Mouse (Mus musculus): ENCODE measurements around the gene Dnal1. TPM values are rescaled to one million over a fixed set of nuclear protein-coding genes. Genes with fewer than 3 reads are reported as not detected.

Gene Dnal1
- polyA plus RNA-seq, 1 experiment from 2014 or later, result 2.8 TPM

GRCm38 (mm10) chr12:84110814-84111213 is 3.4 kb upstream of the Dnal1 start:
- no peak overlapping the region for H3K4me3 ChIP-seq (replicated peaks; ENCODE audit: low read length)
- H3K4me1 ChIP-seq (ENCODE audit: control insufficient read depth, insufficient read depth, low read length), result peaks cover 5% of the 10 kb centered on the region; the same call in 1 of the 2 replicates
- no peaks in the 10 kb centered on the region for H3K9me3 ChIP-seq (replicated peaks; ENCODE audit: control insufficient read depth, low read length)
- no peaks in the 10 kb centered on the region for H3K36me3 ChIP-seq (ENCODE audit: control insufficient read depth, insufficient read depth, low read length)
- ATAC-seq (ENCODE audit: insufficient read depth, low FRiP score), result no peak
- no peak overlapping the region for H3K4me2 ChIP-seq (ENCODE audit: low read depth, low read length)
- no peak overlapping the region for H3K27ac ChIP-seq (ENCODE audit: low read length)
- H3K27me3 ChIP-seq (ENCODE audit: control insufficient read depth, insufficient read depth, low read length), result no peaks in the 10 kb centered on the region
- no peak overlapping the region for H3K9ac ChIP-seq (ENCODE audit: low read length)
- 87% methylated on average over 4 of the region's 4 CpGs for WGBS

GRCm38 (mm10) chr12:84113676-84114075 is 490 bp upstream of the Dnal1 start:
- no peaks in the 10 kb centered on the region for H3K27me3 ChIP-seq (ENCODE audit: control insufficient read depth, insufficient read depth, low read length)
- H3K27ac ChIP-seq (ENCODE audit: low read length), result no peak overlapping the region
- H3K4me1 ChIP-seq (ENCODE audit: control insufficient read depth, insufficient read depth, low read length), result peaks cover 5% of the 10 kb centered on the region; the same call in 1 of the 2 replicates
- 35% methylated on average over 6 of the region's 6 CpGs for WGBS
- ATAC-seq (ENCODE audit: insufficient read depth, low FRiP score), result no peak
- H3K4me3 ChIP-seq (replicated peaks; ENCODE audit: low read length), result peak overlapping the region; percentile 82
- no peaks in the 10 kb centered on the region for H3K36me3 ChIP-seq (ENCODE audit: control insufficient read depth, insufficient read depth, low read length)
- peak overlapping the region; percentile 69 for H3K4me2 ChIP-seq (ENCODE audit: low read depth, low read length)
- no peaks in the 10 kb centered on the region for H3K9me3 ChIP-seq (replicated peaks; ENCODE audit: control insufficient read depth, low read length)
- H3K9ac ChIP-seq (ENCODE audit: low read length), result peak overlapping the region; percentile 55; the same call in 1 of the 2 replicates

GRCm38 (mm10) chr12:84119584-84119983 is 5.4 kb downstream of the Dnal1 start:
- Histone ChIP-seq H3K4me2 (ENCODE audit: low read depth, low read length) (no peak overlapping the region), H3K9ac (ENCODE audit: low read length) (no peak overlapping the region), H3K9me3 (replicated peaks; ENCODE audit: control insufficient read depth, low read length) (no peaks in the 10 kb centered on the region), H3K4me3 (replicated peaks; ENCODE audit: low read length) (no peak overlapping the region), H3K4me1 (ENCODE audit: control insufficient read depth, insufficient read depth, low read length) (peaks cover 5% of the 10 kb centered on the region; the same call in 1 of the 2 replicates), H3K27me3 (ENCODE audit: control insufficient read depth, insufficient read depth, low read length) (no peaks in the 10 kb centered on the region), H3K27ac (ENCODE audit: low read length) (no peak overlapping the region), H3K36me3 (ENCODE audit: control insufficient read depth, insufficient read depth, low read length) (no peaks in the 10 kb centered on the region)
- WGBS, result 97% methylated on average over 5 of the region's 5 CpGs
- ATAC-seq (ENCODE audit: insufficient read depth, low FRiP score), result no peak

- no peak overlapping the region for H3K4me2 ChIP-seq (ENCODE audit: low read depth, low read length)
- H3K27ac ChIP-seq (ENCODE audit: low read length), result no peak overlapping the region
- WGBS, result 62% methylated on average over 12 of the region's 12 CpGs
Measured at GRCm38 (mm10) chr12:84125892-84126291, 11.7 kb downstream of the Dnal1 start.

GRCm38 (mm10) chr12:84126899-84127298 is 12.7 kb downstream of the Dnal1 start:
- H3K4me2 ChIP-seq (ENCODE audit: low read depth, low read length), result no peak overlapping the region
- H3K4me3 ChIP-seq (replicated peaks; ENCODE audit: low read length), result no peak overlapping the region
- H3K9me3 ChIP-seq (replicated peaks; ENCODE audit: control insufficient read depth, low read length), result no peaks in the 10 kb centered on the region
- no peaks in the 10 kb centered on the region for H3K27me3 ChIP-seq (ENCODE audit: control insufficient read depth, insufficient read depth, low read length)
- no peaks in the 10 kb centered on the region for H3K4me1 ChIP-seq (ENCODE audit: control insufficient read depth, insufficient read depth, low read length)
- 80% methylated on average over 2 of the region's 2 CpGs for WGBS
- ATAC-seq (ENCODE audit: insufficient read depth, low FRiP score), result no peak
- H3K9ac ChIP-seq (ENCODE audit: low read length), result no peak overlapping the region
- no peak overlapping the region for H3K27ac ChIP-seq (ENCODE audit: low read length)
- no peaks in the 10 kb centered on the region for H3K36me3 ChIP-seq (ENCODE audit: control insufficient read depth, insufficient read depth, low read length)

More at GRCm38 (mm10) chr12:84125892-84126291, 11.7 kb downstream of the Dnal1 start:
- Histone ChIP-seq H3K27me3 (ENCODE audit: control insufficient read depth, insufficient read depth, low read length) (no peaks in the 10 kb centered on the region), H3K4me1 (ENCODE audit: control insufficient read depth, insufficient read depth, low read length) (no peaks in the 10 kb centered on the region), H3K4me3 (replicated peaks; ENCODE audit: low read length) (no peak overlapping the region), H3K9ac (ENCODE audit: low read length) (no peak overlapping the region), H3K9me3 (replicated peaks; ENCODE audit: control insufficient read depth, low read length) (no peaks in the 10 kb centered on the region), H3K36me3 (ENCODE audit: control insufficient read depth, insufficient read depth, low read length) (no peaks in the 10 kb centered on the region)
- ATAC-seq (ENCODE audit: insufficient read depth, low FRiP score), result no peak

- no peak overlapping the region for H3K4me3 ChIP-seq (replicated peaks; ENCODE audit: low read length)
- H3K9me3 ChIP-seq (replicated peaks; ENCODE audit: control insufficient read depth, low read length), result no peaks in the 10 kb centered on the region
- no peak overlapping the region for H3K9ac ChIP-seq (ENCODE audit: low read length)
- 89% methylated on average over 6 of the region's 6 CpGs for WGBS
- ATAC-seq (ENCODE audit: insufficient read depth, low FRiP score), result no peak
- H3K27me3 ChIP-seq (ENCODE audit: control insufficient read depth, insufficient read depth, low read length), result no peaks in the 10 kb centered on the region
- H3K27ac ChIP-seq (ENCODE audit: low read length), result no peak overlapping the region
- no peaks in the 10 kb centered on the region for H3K36me3 ChIP-seq (ENCODE audit: control insufficient read depth, insufficient read depth, low read length)
- H3K4me1 ChIP-seq (ENCODE audit: control insufficient read depth, insufficient read depth, low read length), result no peaks in the 10 kb centered on the region
- H3K4me2 ChIP-seq (ENCODE audit: low read depth, low read length), result no peak overlapping the region
Measured at GRCm38 (mm10) chr12:84128576-84128975, 14.4 kb downstream of the Dnal1 start.

- Histone ChIP-seq H3K4me3 (replicated peaks; ENCODE audit: low read length) (no peak overlapping the region), H3K36me3 (ENCODE audit: control insufficient read depth, insufficient read depth, low read length) (no peaks in the 10 kb centered on the region), H3K27ac (ENCODE audit: low read length) (no peak overlapping the region), H3K4me1 (ENCODE audit: control insufficient read depth, insufficient read depth, low read length) (no peaks in the 10 kb centered on the region), H3K4me2 (ENCODE audit: low read depth, low read length) (no peak overlapping the region), H3K27me3 (ENCODE audit: control insufficient read depth, insufficient read depth, low read length) (no peaks in the 10 kb centered on the region), H3K9me3 (replicated peaks; ENCODE audit: control insufficient read depth, low read length) (no peaks in the 10 kb centered on the region), H3K9ac (ENCODE audit: low read length) (no peak overlapping the region)
- 87% methylated on average over 8 of the region's 8 CpGs for WGBS
- no peak for ATAC-seq (ENCODE audit: insufficient read depth, low FRiP score)
Measured at GRCm38 (mm10) chr12:84129931-84130330, 15.8 kb downstream of the Dnal1 start.

- no peak overlapping the region for H3K4me3 ChIP-seq (replicated peaks; ENCODE audit: low read length)
- no peaks in the 10 kb centered on the region for H3K36me3 ChIP-seq (ENCODE audit: control insufficient read depth, insufficient read depth, low read length)
- no peak for ATAC-seq (ENCODE audit: insufficient read depth, low FRiP score)
- H3K9ac ChIP-seq (ENCODE audit: low read length), result no peak overlapping the region
- H3K9me3 ChIP-seq (replicated peaks; ENCODE audit: control insufficient read depth, low read length), result no peaks in the 10 kb centered on the region
- 55% methylated on average over 3 of the region's 3 CpGs for WGBS
- H3K27ac ChIP-seq (ENCODE audit: low read length), result no peak overlapping the region
- H3K27me3 ChIP-seq (ENCODE audit: control insufficient read depth, insufficient read depth, low read length), result no peaks in the 10 kb centered on the region
- H3K4me2 ChIP-seq (ENCODE audit: low read depth, low read length), result no peak overlapping the region
- no peaks in the 10 kb centered on the region for H3K4me1 ChIP-seq (ENCODE audit: control insufficient read depth, insufficient read depth, low read length)
Measured at GRCm38 (mm10) chr12:84132265-84132664, 18.1 kb downstream of the Dnal1 start.

GRCm38 (mm10) chr12:84137131-84137530 is 23.0 kb downstream of the Dnal1 start:
- no peak overlapping the region for H3K9ac ChIP-seq (ENCODE audit: low read length)
- no peak for ATAC-seq (ENCODE audit: insufficient read depth, low FRiP score)
- 91% methylated on average over 7 of the region's 7 CpGs for WGBS
- no peak overlapping the region for H3K27ac ChIP-seq (ENCODE audit: low read length)
- no peaks in the 10 kb centered on the region for H3K36me3 ChIP-seq (ENCODE audit: control insufficient read depth, insufficient read depth, low read length)
- H3K4me1 ChIP-seq (ENCODE audit: control insufficient read depth, insufficient read depth, low read length), result no peaks in the 10 kb centered on the region
- H3K4me2 ChIP-seq (ENCODE audit: low read depth, low read length), result no peak overlapping the region
- H3K9me3 ChIP-seq (replicated peaks; ENCODE audit: control insufficient read depth, low read length), result no peaks in the 10 kb centered on the region
- no peak overlapping the region for H3K4me3 ChIP-seq (replicated peaks; ENCODE audit: low read length)
- H3K27me3 ChIP-seq (ENCODE audit: control insufficient read depth, insufficient read depth, low read length), result no peaks in the 10 kb centered on the region

GRCm38 (mm10) chr12:84140135-84140534 is 26.0 kb downstream of the Dnal1 start:
- no peak overlapping the region for H3K27ac ChIP-seq (ENCODE audit: low read length)
- ATAC-seq (ENCODE audit: insufficient read depth, low FRiP score), result no peak
- H3K4me3 ChIP-seq (replicated peaks; ENCODE audit: low read length), result no peak overlapping the region
- WGBS, result 55% methylated on average over 4 of the region's 4 CpGs
- no peaks in the 10 kb centered on the region for H3K27me3 ChIP-seq (ENCODE audit: control insufficient read depth, insufficient read depth, low read length)
- H3K9me3 ChIP-seq (replicated peaks; ENCODE audit: control insufficient read depth, low read length), result no peaks in the 10 kb centered on the region
- H3K9ac ChIP-seq (ENCODE audit: low read length), result no peak overlapping the region
- no peaks in the 10 kb centered on the region for H3K36me3 ChIP-seq (ENCODE audit: control insufficient read depth, insufficient read depth, low read length)
- H3K4me2 ChIP-seq (ENCODE audit: low read depth, low read length), result no peak overlapping the region
- no peaks in the 10 kb centered on the region for H3K4me1 ChIP-seq (ENCODE audit: control insufficient read depth, insufficient read depth, low read length)

Measured in stomach, embryonic 16.5 days (tissue).